Mouse (Mus musculus) gonadal fat pad, adult 2 months (tissue): ENCODE data around the gene Zwilch. TPM values are rescaled to one million over a fixed set of nuclear protein-coding genes. Genes with fewer than 3 reads are reported as not detected.
A peak's percentile ranks its signal among the peaks of the same experiment; 100 is the strongest.
"Not testable (repeated sequence)": the region's sequence is repeated elsewhere in the genome, so short reads cannot be mapped to it uniquely, and the experiment has no call there.

Source experiments
- DNase-seq: peaks from one replicate; pipeline ENCODE4 v3.0.0-alpha.2; 2012; ENCODE audit warnings: low read depth
- polyA plus RNA-seq: library from polyadenylated mRNA; depleted of rRNA; stranded (reverse); fragments of >200 nt; gene quantifications from 2 replicates; pipeline ENCODE4 v1.2.3, GENCODE M21; 2012; rRNA removed

The Zwilch gene
- 1.7 and 1.9 TPM in 2 replicates for polyA plus RNA-seq

GRCm38 (mm10) chr9:64172816-64173665 is at the start of gene Zwilch, which contains the start of gene Rpl4:
TSS of gene Zwilch (minus strand) at chr9:64173104.
TSS of gene Rpl4 (plus strand) at chr9:64173375.
- DNase-seq, result peak; percentile 59

GRCm38 (mm10) chr9:64222098-64222497 is 49.2 kb upstream of the Zwilch start:
- DNase-seq, result no peak

- no peak for DNase-seq
Observed at GRCm38 (mm10) chr9:64221480-64221879, 48.6 kb upstream of the Zwilch start.

GRCm38 (mm10) chr9:64220603-64221002 is 47.7 kb upstream of the Zwilch start:
- no peak for DNase-seq

- DNase-seq, result no peak
Observed at GRCm38 (mm10) chr9:64219772-64220420, 47.0 kb upstream of the Zwilch start.

- no peak for DNase-seq
Observed at GRCm38 (mm10) chr9:64219305-64219704, 46.4 kb upstream of the Zwilch start.

- DNase-seq, result no peak
Observed at GRCm38 (mm10) chr9:64217887-64218286, 45.0 kb upstream of the Zwilch start.

GRCm38 (mm10) chr9:64216641-64217040 is 43.7 kb upstream of the Zwilch start:
- DNase-seq, result no peak

GRCm38 (mm10) chr9:64216090-64216489 is 43.2 kb upstream of the Zwilch start:
- no peak for DNase-seq

GRCm38 (mm10) chr9:64214452-64214851 is 41.5 kb upstream of the Zwilch start:
- DNase-seq, result no peak

GRCm38 (mm10) chr9:64207509-64208084 is 34.7 kb upstream of the Zwilch start:
- DNase-seq, result no peak

GRCm38 (mm10) chr9:64202866-64203265 is 30.0 kb upstream of the Zwilch start:
- DNase-seq, result no peak

GRCm38 (mm10) chr9:64202331-64202730 is 29.4 kb upstream of the Zwilch start:
- DNase-seq, result no peak

- DNase-seq, result no peak
Observed at GRCm38 (mm10) chr9:64199897-64200296, 27.0 kb upstream of the Zwilch start.

GRCm38 (mm10) chr9:64198763-64199418 is 26.0 kb upstream of the Zwilch start:
- DNase-seq, result not testable (repeated sequence)

- DNase-seq, result no peak
Observed at GRCm38 (mm10) chr9:64198068-64198762, 25.3 kb upstream of the Zwilch start.

- no peak for DNase-seq
Observed at GRCm38 (mm10) chr9:64197524-64197923, 24.6 kb upstream of the Zwilch start.

- no peak for DNase-seq
Observed at GRCm38 (mm10) chr9:64195554-64195953, 22.6 kb upstream of the Zwilch start.

- DNase-seq, result no peak
Observed at GRCm38 (mm10) chr9:64193879-64194278, 21.0 kb upstream of the Zwilch start.

- no peak for DNase-seq
Observed at GRCm38 (mm10) chr9:64184166-64184840, 11.4 kb upstream of the Zwilch start.

GRCm38 (mm10) chr9:64183295-64183694 is 10.4 kb upstream of the Zwilch start:
- DNase-seq, result not testable (repeated sequence)
